Mouse (Mus musculus): ENCODE measurements around the gene Osbpl10.

The Osbpl10 gene

DNA sequence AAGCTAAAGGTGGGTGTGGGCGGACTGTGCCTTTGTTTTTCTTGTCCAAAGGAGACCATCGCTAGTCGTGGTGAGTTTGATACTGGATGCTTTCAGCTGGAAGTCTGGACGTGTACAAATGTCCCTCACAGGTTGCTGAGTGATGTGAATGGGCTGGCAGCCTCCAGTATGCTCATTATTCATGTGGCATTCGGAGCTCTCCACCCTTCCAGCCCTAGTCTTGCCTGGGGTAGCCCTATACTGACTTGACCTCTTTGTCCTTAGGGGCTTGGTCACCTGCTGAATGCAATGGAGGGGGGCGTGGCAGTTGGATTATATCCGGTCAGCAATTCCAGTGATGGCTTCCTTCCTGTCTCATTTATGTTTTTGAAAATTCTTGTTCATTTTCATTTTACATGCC, 56.4 kb downstream of the Osbpl10 start:
- no peak for DNase-seq

DNA sequence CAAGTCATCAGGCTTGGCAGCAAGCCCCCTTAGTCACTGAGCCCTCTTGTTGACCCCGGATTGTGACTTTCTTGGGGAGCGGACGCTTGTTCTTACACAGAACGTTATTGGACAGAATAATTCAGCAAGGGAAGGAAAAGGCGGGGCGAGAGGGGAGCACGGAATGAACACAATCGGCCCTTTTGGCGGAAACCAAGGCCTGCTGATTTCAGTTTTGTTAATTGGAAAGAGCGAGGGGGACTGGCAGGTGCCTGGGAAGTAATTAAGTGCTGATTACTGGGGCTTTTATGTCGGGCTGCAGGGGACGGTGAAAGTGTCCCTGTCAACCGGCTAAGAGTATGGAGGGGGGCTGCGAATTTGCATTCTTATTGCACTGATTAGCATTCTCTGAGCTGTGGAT, 59.8 kb downstream of the Osbpl10 start:
- DNase-seq = peak in 1 of 2 experiments; percentile 43

DNA sequence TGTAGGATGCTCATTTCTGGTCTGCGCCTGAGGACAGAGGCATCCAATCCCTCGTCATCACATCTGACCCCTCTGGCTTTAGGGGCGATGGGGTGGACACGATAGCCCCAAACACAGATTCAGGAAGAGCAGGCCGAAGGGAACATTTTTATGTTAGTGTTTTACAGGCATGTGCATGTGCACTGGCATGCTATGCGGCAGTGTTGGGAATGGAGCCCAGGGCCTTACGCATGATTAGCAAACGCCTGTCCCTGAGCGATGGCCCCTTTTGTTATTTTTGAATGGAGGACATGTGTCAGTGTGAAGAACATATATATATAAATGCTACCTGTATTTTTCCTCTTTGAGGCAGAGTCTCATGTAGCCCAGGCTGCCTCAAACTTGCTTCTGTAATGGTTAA, 60.3 kb downstream of the Osbpl10 start:
- peak; percentile 50 to 52 for DNase-seq

DNA sequence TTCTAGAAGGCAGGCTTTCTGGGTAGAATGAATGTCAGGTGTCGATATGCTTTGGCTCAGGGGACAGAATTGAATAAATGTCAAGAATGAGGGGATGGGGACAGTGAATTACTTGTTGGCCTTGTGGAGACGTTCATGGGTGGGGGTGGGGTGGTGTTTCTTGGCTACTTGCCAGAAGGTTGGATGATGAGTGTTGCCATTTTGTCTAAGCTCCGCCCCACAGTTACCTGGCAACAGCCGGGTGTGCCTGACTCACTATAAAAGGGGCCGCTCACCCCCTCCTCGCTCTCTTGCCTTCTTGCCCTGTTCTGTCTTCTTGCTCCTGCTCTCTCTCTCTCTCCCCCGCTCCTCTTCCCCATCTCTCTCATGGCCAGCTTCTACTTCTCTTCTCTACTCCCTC, 60.9 kb downstream of the Osbpl10 start:
- DNase-seq = no peak

DNA sequence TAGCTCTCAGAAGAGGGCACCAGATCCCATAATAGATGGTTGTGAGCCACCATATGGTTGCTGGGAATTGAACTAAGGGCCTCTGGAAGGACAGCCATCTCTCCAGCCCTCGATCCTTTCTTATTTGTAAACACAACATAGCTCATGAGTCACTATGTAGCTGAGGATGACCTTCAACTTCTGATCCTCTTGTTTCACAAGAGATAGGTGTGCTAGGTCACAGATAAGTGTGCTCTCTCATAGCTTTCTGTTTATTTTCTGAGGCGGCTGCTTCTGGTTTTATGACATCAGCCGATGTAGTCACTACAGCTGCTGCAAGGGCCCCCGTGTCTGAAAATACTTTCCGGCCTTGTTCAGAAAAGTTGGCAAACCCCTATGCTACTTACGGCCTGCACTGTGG, 64.2 kb downstream of the Osbpl10 start:
- DNase-seq = no peak

DNA sequence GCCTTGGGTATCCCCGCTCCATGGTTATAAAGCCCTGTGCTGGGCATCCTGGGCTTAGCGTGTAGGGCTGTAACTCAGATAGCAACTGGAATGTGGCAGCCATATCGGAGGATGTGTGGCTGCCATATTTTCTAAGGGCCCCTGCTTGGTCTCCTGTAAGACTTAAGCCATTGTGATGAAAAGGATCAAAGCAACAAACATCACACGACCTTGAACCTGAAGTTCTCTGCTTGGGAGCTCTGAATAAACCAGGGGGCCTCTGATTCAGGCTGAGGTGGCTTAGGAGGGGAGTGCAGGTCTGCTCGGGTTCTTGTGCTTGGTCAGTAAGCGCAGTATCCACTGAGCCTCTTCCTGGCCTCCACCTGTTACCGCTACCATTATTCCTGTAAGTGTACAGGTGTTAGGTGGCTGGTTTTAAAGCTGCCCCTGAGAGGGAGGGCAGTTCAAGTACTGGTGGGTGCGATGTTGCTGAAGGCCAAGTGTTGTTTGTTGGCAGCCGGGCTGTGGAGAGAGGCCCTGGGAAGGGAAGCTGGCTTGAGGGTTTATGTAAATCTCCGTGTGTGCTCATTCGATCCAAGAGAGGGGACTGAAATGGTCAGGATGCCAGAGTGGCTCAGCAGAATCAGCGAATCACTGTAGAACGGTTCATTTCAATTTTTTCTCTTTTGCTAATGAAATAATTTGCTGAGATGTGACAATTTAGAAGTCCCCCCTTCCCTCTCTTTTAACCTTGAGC, 64.8 kb downstream of the Osbpl10 start:
- DNase-seq = no peak

DNA sequence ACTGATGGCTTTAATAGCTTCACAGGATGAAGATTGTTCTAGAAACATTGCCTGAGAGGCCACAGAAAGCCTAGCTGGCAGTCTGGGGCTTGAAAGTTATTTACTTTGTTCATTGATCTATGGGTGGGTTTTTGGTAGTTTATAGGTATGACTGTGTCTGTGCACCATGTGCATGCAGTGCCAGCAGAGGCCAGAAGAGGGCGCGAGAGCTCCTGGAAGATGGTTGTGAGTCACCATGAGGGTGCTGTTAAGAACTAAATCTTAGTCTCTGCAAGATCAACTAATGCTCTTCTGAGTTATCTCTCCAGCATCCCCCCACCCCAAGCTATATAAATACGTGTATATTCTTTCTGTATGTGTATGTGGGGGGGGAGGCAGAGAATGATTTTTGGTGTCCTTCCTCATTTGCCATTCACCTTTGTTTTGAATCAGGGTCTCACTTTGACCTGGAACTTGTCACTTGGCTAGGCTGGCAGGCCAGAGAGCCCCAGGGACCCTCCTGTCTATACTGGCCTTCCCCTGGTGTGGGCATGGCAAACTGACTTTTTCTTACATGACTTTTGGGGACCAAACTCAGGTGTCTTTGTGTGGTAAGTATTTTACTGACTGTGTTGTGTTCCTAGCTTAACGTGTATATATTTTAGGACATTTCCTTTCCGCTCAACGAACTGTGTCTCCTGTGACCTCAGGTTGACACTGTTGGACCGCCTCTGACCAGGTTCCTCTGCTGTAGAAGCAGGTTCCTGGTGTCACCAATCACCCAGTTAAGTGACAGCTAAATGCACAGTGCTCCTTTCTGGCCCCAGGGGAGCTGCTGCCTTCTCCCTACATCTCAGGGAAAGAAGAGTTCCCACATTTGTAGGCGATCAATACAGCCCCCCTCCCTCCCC, 65.8 kb downstream of the Osbpl10 start:
- DNase-seq = peak in 1 of 2 experiments; percentile 73

DNA sequence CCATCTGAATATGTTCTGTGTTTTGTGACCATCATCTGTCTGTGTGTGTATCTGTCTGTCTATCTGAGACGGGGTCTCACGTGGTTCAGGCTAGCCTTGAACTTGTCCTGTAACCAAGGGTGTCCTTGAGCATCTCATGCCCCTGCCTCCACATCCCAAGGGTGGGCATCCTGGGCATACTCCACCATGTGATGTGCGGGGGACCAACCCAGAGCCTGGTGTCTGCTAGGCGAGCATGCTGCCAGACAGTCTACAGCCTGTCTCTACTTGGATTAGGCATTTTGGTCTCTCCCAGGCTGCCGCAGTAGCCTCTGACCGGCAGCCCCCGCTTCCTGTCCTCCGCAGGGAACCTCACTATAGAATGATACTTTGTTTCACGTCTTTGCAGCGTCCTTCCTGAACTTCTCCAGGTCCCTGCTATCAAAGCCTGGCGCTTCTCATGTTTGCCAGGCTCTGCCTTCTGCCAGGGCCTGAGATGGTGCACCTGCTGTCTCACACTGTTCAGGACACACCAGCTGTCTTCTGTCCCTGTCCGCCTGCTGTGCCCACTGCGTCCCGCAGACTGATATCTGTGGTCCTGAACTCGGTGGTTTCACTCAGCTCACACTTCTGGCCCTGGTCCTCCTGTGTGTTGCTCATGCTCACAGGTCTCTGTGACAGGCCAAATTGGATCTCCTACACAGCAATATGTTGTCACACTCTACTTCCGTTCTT, 66.9 kb downstream of the Osbpl10 start:
- peak; percentile 70 to 76 for DNase-seq

DNA sequence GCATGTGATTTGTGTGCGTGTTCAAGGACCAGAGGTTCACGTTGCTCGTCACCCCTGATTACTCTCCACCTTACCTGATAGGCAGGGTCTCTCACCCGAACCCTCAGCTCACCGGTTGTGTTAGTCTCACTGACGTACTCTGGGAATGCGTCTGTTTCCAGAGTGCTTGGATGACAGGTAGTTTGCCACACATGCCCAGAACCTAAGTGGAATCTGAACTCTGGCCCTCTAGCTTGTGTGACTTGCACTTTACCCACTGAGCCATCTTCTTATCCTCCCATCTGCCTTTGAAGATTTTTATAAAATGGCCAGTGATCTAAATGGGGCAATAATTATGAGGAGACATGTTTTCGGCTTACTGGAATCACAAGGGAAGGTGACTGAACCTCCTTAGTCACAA, 68.3 kb downstream of the Osbpl10 start:
- no peak for DNase-seq

DNA sequence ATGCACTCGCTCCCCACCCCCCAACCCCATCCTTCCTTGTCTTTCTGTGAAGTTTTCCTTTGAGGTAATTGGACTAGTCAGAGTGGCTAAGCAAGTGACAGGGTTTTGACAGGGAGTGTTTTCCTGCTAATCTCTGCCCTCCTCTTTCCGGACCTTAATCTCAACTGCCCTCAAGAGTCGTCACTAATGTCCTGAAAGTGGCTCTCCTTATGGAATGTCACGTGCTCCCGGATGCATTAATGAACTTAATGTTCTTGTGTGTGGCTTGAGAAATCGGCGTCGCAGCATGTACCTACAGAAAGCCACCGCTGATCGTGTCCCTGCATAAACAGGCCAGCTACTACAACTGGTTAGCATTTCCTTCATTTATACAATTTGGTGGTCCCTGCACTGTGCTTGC, 70.0 kb downstream of the Osbpl10 start:
- no peak for DNase-seq

DNA sequence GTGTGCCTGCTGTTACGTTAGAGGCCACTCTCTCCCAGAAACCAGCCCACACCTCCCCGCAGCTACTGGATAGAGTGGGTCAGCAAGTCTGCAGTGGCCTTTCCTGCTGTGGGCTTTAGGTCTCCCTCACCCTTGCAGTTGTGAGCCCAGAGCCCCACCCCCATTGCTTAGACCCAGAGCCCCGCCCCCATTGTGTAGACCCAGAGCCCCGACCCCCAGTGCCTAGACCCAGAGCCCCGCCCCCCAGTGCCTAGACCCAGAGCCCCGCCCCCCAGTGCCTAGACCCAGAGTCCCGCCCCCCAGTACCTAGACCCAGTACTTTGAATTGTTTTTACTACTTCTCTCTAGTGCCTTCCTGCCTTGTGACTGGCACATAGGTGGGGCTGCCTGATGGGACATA, 70.5 kb downstream of the Osbpl10 start:
- no peak for DNase-seq

DNA sequence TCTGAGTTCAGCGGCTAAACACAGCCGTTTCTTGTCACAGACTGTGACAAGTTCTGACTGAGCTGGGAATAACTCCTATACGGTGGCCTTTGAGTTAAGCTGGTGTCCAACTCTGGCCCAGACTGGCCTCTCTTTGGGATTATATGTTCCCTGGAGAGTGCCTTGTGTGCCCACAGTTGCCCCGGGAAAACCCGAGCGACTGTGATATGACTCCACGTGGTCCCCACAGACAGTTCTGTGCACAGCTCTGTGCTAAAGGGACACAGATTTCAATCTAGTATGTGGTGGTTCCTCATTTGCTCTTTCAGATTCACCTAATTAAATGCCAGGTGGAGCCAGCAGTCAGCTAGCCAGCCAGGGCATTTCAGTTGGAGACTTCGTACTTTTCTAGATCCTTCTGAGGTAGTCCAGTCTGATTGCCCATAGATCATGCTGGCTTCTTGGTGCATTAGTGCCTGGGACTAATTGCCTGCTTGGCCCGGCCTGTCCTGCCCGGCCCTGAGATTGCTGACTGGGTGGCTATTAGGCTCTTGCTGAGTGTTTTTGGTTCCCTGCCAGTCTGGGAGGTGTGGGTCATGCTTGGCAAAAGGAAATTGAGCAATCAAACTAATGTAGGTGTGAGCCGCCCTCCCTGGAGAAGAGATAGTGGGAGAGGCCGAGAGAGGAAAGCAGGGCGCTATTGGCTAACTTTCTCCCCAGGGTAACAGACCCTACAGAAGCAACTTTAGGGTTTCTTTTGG, 71.8 kb downstream of the Osbpl10 start:
- peak; percentile 73 to 74 for DNase-seq

DNA sequence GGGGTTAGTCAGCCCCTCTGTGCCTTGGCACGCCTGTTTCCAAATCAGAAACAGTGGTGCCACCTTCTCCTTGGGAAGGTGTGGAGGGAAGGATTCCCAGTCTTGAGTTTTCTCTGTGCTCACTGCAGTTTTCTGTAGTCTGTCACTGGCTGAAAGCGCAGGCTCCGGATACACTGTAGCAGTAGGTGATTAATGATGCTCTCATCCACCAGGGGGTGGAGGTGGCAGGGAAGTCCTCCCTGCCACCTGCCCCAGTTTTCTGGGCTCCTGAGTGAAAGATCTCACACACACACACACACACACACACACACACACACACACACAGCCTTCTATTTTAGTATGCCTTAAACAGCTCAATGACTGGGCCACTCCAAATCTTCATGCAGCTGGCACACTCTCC, 73.6 kb downstream of the Osbpl10 start:
- DNase-seq = no peak

DNA sequence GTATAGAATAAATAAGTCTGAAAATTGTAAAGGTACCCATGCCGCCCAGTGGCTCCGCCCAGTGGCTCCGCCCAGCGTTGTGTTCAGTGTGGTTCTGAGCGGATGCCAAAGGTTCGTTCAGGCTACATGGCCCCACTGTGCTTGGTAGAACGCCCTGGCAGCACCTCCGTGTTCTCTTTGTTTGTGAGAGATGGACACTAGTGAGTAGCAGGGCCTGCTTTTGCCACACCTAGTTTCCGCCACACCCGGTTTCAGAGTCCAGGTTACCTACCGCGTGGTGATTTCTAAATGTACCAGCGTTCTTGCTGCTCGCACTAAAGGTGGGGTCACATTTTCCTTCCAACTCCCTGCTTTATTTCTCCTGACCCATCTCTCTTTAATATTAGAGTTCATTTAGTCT, 75.4 kb downstream of the Osbpl10 start:
- DNase-seq = no peak

DNA sequence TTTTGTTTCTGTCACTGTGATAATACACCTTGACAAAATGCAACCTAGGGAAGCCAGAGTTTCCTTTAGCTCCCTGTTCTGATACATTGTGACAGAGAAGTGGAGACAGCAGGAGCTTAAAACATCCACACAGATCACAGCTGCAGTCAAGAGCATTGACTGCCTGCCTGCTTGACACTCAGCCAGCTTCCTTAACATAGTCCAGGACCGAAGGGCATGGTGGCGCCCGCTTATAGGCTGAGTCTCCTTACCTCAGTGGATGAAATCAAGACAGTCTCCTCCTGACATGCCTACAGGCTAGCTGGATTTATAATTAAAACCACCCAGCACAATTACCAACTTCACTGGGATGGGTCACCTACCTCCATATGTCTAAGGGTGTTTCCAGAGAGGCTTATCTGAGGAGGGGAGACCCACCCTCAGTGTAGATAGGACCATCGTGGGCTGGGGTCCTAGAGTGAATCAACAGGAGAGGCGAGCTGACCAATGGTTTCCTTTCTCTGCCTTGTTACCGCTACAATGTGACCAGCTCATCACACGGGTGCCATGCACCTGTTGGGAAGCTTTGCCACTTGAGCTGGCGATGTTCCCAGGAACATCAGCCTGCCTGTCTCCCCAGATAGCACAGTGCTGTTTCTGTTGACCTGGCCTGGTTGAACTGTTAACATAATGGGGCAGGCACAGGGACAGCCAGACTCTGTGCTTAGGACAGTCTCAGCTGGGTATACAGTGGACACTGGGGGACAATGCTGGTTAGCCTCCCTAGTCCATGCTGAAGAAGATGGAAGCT, 76.9 kb downstream of the Osbpl10 start:
- no peak for DNase-seq

DNA sequence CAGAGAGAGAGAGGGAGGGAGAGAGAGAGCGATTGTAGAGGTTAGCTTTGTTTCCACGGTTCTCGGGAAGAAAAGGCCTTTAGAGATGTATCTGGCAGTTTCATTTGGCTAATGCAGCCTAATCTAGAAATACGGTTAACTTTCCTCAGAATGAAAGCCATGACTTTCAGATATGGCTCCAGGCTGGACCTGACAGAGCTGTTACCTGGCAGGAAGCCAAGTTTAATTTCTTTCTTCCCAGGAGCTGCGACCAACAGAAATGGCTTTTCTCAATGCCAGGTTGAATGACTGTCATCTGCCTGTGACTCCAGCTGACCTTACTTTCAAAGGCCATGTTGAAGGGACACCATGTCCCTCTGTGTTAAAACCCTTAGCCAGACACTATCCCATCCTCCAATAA, 80.4 kb downstream of the Osbpl10 start:
- DNase-seq = peak in 1 of 2 experiments; percentile 49

DNA sequence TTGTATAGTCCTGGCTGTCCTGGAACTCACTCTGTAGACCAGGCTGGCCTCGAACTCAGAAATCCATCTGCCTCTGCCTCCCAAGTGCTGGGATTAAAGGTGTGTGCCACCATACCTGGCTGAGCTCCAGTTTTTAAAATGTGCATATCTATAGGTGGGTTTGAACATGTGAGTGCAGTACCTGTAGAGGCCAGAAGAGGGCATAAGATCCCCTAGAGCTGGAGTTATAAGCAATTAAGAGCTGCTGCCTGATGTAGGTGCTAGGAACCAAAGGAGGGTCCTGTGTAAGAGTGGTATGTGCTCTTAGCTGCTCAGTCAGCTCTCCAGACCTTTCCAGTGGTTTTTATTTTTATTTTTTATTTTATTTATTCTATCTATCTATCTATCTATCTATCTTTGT, 86.5 kb downstream of the Osbpl10 start:
- DNase-seq = no peak

DNA sequence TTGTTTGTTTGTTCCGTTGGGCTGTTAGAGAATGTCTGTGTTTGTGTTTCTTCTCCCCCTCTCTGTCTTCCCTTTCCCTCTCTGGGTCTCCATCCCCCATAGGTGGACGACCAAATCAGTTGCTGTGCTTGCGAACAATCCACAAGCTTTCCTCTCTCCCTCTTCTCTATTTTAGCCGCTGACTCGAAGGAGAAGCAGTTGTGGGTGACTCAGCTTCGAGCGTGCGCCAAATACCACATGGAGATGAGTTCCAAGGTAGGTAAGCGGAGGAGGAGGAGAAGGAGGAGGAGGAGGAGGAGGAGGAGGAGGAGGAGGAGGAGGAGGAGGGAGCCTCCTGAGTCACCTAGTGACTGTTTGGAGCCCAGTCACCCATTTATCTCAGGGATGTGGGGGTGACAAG, 88.7 kb downstream of the Osbpl10 start:
- no peak for DNase-seq

DNA sequence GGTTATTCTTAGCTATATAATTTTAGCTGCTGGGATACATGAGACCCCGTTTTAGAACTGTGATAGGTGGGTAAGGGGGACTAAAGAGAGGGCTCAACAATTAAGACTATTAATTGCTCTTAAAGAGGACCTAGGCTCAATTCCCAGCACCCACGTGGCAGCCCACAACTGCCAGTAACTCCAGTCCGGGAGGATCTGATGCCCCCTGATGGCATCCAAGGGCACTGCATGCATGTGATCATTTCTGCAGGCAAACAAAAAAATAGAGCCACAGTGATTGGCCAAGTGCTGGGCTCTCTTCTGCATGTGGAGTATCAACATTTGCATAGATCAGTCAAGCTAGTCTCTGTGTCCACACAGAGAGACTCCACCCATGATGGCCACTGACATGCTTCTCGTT, 96.8 kb downstream of the Osbpl10 start:
- DNase-seq = no peak

DNA sequence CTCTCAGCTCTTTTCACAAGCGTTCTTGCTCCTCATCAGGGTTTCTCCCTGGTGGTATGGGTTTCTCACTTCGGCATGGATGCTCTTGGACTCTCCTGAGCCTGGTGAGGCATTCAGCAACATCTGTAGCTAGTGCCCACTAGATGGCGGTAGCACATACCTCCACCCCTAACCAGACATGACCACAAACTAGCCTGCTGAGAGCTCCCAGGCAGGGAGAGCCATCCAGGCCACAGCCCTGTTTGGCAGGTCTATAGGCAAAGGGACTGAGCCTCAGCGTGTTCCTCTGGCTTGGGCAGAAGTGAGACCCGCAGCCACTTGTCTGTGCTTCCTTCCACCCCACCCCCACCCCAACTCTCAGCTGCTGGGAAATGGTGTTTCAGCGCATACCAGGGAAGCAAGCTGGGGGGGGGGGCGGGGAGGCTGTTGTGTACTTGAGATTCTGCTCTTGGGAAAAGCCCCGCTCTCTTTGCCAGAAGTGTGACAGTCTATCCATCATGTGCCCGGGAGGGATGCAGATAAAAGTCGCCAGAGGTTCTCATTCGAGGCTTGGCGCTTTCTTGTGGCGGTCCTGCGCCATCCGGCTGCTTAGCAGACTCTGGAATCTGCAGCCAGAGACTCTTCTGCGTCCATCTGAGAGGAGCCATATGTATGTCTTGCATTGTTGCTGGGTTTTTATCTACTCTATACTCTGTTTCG, 110.1 kb downstream of the Osbpl10 start:
- DNase-seq = peak; percentile 75 to 80

DNA sequence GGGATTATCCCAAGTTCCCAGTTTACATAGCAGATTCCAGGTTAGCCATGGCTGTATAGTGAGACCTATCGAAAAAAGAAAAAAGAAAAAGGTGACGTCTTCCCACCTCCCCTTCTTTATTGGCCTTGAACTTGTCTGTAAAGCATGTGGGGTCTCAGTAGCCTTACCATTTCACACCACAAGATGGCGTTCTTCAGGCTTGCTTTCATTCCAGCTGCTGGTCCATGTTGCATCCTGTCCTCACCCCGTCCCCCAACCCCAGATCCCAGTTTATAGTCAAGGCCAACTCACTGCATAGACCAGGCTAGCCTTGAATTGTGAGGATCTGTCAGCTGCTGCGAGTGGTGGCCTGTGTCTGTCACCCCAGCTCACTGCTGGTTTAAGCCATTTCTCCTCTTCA, 111.3 kb downstream of the Osbpl10 start:
- peak in 1 of 2 experiments; percentile 29 for DNase-seq

Data from cerebellum, postnatal 14 days (tissue).